Mouse (Mus musculus): ENCODE data around the gene Fn1. TPM values are rescaled to one million over a fixed set of nuclear protein-coding genes. Genes with fewer than 3 reads are reported as not detected.

The Fn1 gene
- total RNA-seq (2022): 10 to 100 TPM; 18.4 to 36.6 (median 23.6) TPM

DNA sequence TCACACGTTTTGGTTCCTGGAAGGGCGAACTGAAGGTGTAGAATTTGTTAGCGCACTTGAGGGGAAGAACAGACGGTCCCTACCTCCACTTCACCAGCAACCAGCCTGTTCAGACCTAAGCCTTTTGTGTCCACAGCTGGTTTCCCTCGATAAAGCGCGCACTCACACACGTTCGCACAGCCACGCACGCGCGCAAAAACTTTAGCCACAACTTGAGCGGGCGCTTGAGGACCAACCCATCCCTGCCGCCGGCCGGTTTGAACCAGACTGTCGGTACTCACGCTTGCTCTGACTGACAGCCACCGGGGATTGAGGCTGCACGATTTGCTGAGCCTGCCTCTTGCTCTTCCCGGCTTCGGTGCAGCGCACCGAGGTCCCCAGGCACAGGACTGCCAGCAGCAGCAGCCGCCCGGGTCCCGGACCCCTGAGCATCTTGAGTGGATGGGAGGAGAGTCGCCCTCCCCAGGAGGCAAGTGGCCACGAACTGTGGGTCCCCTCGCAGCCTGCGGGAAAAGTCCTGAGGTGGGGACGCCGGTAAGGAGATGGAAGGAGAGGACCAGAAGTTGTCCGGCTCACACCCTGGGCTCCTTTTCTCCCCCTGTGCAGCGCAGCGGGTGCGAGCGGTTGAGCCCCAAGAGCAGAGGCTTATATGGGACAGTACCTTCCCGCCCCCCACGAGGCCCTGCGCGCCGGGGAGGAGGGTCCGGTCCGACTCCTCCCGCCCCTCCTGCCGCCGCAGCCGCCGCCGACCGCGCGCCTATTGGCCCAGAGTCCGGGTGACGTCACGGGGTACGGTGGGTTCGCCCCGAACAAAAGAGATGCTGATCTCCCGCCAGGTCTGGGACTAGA is at the start of gene Fn1:
Gene Fn1, minus strand, starts transcription at position 650 of the 849 bp plus-strand sequence.
- DNase-seq (ENCODE audit: low spot score in 2 of 2): peak; percentile 69 to 77

DNA sequence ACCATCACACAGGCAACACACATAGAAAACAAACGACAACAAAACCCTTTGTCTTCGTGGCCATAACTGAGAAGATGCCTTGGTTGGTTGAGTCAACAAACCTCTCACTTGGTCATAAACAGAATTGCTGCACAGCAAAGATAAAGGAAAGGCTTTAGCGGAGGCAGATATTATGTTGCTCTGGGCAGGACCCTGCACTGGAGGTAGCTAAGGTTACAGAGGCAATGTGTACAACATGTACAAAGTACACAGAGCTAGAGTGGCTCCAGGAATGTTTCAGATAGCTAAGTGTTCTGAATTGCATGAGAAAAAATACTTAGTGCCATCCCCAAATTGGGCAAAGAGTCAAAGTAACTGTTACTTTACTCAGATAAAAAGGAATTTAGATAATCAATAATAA is 43.1 kb upstream of the Fn1 start:
- no peak for DNase-seq (ENCODE audit: low spot score in 2 of 2)

DNA sequence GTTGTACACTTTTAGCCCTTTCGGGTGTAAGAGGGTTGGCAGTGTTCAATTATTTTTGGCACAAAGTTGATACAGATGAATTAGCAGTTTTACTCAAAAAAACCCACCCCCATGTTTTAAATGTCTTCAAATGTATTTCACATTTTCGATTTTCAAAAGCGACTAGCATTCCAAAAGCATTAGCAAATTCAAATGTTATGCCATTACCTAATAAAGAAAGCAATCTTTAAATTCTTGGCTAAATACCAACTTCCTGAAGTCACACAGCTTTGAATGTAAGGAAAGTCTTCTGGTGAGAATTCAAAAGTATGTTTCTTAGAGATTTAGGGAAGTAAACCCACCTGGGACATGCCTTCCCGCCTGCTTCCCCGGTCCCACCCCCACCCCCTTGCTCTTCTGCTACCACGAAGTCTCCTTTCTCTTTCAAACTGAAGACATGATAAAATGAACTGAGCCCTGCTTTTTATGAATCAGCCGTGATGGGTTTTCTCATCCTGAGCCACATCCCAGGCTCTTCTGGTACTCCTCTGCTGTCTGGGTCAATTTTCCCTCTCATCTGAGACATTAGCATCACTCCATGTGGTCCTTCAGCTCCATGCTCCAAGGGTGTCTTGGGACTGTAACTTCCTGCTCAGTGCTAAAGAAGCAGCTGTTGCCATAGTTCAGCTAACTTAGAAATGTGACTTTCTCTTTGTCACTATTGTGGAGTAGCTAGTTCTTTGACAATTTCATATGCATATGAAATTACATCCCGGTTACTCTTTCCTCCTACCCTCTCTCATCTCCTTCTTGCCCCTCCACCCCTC is 38.7 kb upstream of the Fn1 start:
- no peak for DNase-seq (ENCODE audit: low spot score in 2 of 2)

DNA sequence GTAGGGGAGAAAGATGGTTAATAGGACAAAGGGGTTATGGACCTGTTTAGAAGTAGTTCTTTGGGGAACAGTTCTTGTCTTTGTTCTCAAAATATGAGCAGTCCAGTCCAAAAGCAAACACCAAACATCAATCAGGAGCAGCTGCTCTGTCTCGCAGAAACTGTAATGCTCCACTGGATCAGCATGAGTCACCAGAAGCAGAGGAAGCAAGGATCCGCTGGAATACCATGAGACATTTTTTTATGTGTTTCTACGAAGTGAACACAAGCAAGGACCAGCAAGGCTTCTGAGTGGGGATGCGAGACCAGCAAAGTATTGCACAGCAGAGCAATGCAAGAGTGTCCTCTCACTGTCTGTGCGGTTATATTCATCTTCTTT is 35.9 kb upstream of the Fn1 start:
- no peak for DNase-seq (ENCODE audit: low spot score in 2 of 2)

DNA sequence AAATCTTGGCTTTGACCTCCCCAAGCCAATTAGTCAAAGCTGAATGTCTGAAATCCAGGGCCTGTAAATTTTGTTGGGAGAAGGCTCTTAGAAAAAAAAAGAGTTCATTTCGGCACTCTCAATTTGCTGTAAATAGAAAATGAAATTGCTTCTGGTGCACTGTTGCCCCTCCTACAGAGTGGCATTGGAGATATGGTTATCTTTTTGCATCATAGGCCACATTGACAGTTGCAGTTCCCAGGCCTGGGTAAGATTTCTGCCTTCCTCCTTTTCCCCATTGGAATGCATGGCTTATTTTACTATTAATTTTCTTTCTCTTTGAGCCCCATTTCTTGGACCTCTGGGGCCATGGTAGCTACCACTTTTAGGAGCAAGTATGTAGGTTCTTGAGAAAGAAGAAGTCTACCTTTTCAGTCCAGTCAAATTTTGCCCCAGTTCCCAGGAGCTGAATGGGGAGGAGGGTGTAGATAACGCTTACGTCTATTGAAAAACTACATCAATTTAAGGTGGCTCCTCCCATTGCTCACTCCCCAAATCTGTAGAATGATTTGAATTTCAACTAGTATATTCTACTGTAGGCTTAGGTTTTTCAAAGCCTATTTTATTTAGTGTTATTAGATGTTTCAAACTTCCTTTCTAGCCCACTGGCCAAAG is 35.4 kb upstream of the Fn1 start:
- DNase-seq (ENCODE audit: low spot score in 2 of 2): no peak

DNA sequence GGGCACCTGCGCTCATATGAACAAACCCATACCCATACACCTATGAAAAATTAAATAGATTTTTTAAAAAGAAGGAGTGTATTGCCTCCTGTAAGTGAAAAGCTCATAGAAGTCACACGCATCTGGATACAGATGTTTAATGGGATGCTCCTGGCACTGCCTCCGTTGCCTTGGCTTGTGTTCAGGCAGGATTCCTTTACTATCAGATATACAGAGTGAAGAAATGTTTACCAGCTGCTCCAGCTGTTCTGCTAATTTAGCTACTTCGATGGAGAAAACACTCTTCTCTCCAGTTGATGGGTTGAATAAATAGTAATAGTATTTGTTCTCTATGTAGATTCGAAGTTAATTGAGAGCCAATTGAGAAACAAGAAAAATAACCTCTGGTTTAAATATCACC is 33.8 kb upstream of the Fn1 start:
- no peak for DNase-seq (ENCODE audit: low spot score in 2 of 2)

DNA sequence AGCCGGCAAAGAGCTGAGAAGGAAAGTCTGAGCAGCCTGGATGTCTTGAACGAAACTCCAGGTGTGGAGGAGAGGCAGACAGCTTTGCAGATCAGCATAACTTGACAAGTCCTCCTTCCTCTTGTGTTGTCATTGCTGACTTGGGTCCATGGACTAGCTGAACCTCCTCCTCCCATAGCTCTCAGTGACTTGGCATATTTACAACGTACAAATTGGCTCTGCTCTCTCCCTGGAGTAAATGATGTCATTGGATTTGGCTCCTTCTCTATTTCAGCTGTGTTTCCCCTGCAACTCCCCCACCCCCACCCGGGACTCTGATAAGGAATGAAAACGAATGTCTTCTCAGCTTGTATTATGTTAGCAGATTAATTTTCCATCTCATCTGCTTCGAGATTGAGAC is 30.7 kb upstream of the Fn1 start:
- DNase-seq (ENCODE audit: low spot score in 2 of 2): peak; percentile 11 to 20

DNA sequence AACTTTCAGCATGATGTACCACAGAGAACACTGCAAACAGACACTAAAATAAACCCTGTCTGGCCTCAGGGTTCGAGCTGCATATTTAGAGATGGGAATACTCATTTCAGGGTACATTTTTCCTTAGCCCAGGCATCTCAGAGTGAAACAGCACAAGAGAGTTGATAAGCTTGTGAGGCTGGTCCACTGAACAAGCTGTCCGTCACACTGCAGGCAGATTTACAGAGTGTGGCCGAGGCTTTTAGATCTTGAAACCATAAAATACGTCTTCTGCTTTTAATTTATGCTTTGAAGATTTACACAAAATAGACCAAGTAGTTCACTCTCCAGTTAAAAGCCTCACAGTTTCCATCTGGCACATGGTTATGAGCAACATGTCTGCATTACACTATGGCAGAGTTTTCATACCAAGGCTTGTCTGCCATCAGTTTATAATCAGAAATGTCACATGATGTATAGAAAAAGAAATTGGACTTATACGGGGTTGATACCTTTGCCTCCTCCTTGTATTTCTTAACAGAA is 29.3 kb upstream of the Fn1 start:
- DNase-seq (ENCODE audit: low spot score in 2 of 2): no peak

DNA sequence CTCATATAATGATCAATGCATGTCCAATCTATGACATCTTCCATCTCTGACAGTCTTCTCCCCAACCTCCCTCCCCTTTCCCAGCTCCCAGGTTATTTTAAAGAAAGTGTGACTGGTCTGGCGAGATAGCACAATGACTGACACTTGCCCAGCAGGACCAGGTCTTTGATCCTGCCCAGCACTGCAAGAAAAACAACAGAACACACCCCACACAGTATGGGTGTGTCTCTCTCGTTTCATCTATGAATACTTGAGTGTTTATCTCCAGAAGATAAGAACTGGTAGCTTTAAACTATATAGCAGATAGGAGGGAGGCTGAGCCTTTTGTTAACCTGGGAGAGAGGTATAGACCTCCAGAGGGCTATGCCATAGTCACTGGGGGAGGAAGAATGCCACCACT is 28.3 kb upstream of the Fn1 start:
- DNase-seq (ENCODE audit: low spot score in 2 of 2): no peak

DNA sequence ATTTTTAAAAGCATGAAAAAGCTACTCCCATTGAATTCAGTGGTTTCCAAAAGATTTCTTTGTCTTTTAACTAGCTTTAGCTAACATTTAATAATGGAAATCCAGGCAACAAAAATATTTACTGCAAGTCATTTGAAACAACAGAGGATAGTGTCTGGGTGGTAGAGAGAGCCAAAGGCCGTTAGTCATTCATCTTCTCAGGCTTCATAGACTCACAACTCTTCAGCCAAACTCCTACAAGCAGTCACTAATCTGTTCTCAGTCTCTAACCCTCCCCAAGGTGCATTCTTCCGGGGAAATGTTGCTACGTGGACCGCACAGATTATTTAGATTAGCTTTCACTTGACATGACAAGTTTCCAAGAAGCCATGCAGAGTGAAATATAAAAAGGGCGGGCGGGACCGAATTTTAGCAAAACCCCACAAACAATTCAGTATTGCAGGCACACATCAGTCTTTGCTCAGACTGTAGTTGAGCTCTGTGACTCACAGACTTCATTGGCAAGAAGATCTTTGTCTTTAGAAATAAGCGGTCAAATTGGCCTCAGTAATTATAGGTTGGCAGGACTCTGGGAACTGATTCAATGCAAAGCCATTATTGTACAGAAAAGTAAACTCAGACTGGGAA is 27.2 kb upstream of the Fn1 start:
- no peak for DNase-seq (ENCODE audit: low spot score in 2 of 2)

DNA sequence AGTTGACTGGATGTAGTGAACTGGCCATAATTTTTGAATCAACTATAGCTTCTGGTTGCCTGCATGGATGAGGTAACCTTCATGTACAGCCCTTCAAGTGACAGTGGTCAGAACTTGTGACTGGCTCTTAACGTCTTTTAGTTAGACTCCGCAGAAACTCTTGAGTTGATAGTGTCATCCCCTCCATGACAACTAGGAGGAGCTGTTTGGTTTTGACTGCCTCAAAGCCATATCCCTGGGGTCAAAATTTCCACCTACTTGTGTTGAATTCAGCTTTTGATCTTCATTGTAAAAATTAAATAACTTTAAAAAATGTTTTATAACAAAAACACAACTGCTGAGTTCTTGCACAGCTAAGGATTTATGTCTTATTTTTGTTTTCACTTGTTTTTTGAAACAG is 22.4 kb upstream of the Fn1 start:
- no peak for DNase-seq (ENCODE audit: low spot score in 2 of 2)

DNA sequence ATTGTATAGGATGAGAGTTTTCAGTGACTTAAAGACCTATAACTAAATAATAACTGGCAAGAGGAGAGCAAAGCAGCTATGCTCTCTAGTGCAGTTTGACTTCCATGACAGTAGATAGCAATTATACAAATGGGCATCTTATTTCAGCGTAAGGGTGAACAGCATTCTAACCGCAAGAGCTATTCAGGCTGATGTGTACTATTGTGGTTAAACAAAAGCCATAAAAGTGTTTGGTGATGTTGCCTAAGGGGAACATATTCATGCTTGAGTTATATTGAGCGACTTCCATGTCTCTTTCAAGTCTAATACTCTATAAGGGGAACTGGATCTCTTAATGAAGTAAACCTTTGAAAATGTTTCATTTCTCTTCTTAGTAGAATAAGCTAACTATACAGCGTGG is 21.3 kb upstream of the Fn1 start:
- no peak for DNase-seq (ENCODE audit: low spot score in 2 of 2)

DNA sequence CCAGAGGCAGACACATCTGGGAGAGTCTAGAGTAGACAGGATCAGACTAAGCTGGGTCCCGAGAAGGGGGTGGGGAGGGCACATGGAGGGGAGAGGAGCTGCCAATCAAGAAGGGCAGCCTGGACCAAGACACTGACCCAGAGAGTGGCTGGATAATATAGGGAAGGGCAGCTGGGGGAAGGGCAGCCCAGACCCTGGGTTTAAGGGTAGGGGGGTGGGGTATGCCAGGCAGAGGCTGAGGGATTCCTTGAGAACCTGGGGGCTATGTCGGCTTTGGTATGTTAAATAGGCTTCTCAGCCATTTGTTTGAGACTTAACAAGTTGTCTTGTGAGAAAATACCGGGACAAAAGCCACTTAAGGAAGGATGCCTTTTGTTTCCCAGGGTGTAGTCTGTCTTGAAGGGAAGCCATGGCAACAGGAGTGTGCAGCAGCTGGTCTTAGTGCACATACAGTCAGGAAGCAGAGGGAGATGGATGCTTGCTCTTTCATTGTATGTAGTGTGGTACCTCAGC is 20.5 kb upstream of the Fn1 start:
- no peak for DNase-seq (ENCODE audit: low spot score in 2 of 2)

DNA sequence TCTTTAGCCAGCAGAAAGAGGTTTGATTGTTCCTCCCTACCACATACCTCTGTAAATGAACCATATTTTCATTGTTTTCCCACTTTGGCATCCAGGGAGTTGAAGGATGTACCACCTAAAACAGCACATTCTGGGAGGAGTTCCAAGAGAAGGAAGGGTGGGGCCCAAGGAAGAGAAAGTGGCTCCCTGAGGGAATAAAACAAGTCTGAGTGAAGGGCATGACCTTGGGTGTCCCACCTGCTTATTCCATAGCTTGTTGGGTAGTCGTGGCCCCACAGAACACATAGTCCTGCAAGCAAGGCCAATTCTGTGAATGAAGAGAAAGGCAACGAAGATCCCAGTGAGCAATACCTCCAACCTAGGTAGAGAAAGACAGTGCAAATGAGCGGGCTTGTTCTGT is 19.3 kb upstream of the Fn1 start:
- no peak for DNase-seq (ENCODE audit: low spot score in 2 of 2)

DNA sequence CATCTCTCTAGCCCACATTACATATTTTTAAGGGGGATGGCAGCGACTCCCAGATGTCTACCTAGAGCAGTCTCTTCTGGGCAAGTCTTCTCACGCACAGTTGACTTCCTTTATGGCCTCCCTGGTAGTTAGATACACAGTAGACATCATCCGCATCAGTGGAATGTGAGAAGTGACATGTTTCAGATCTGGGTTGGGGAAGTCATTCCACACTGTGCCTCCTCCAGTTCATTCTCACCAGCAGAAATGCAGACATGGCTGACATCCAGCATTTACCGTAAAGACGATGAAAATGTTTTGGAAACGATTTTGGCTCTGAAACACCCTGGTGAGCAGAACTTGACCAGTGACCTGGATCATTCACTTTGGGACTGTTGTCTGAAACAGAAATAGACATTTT is 10.2 kb upstream of the Fn1 start:
- DNase-seq (ENCODE audit: low spot score in 2 of 2): no peak

DNA sequence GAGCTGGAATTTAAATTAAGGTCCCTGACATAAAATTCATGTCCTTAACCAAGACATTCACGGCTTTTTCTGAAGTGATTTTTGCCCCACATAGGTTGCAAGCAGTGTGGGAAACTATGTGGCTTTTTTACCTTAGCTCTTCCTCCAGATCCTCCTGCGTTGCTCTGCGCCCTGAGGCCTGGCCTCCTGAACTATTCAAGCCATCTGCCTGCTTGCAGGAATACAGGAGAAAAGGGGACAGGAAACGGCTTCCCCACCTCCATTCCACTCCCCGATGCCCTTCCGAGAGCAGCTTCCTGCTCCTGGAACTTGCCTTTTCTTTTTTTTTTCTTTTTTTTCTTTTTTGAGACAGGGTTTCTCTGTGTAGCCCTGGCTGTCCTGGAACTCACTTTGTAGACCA is 5.6 kb upstream of the Fn1 start:
- DNase-seq (ENCODE audit: low spot score in 2 of 2): no peak

DNA sequence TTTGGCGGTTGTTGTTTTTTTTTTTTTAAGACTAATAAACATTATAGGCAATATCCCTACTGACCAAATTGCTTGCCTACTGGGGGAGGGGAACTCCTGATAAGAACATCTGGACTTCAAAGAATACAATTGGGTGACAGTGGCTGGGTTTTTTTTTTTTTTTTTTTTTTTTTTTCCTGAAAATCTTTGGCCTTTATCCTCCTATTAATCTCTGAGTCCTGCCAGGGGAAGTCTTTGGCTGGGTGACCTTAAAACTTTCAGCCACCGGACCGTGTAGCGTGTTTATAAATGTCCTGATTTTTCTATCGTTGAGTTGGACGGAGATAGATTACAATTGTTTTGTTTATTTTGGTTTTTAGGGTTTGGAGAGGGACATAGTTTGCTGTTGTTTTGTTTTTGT is 3.3 kb upstream of the Fn1 start:
- DNase-seq (ENCODE audit: low spot score in 2 of 2): no peak

DNA sequence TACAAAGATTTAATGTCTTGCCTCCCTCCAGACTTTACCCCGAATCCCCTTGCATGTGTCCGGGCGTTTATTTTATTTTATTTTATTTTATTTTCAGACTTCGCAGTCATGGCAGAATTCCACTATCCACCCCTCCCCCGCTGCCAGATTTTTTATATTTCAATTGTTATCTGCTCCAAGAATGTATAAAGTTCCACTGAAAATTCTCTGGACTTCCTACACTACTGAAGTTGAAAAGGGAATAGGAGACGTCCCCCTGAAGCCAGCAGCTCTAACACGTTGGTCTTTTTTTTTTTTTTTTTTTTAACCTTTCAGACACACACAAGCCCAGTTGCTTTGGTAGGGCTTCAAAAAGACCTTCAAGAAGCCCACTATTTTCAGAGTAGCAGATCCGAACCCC is 1.2 kb upstream of the Fn1 start:
- no peak for DNase-seq (ENCODE audit: low spot score in 2 of 2)

DNA sequence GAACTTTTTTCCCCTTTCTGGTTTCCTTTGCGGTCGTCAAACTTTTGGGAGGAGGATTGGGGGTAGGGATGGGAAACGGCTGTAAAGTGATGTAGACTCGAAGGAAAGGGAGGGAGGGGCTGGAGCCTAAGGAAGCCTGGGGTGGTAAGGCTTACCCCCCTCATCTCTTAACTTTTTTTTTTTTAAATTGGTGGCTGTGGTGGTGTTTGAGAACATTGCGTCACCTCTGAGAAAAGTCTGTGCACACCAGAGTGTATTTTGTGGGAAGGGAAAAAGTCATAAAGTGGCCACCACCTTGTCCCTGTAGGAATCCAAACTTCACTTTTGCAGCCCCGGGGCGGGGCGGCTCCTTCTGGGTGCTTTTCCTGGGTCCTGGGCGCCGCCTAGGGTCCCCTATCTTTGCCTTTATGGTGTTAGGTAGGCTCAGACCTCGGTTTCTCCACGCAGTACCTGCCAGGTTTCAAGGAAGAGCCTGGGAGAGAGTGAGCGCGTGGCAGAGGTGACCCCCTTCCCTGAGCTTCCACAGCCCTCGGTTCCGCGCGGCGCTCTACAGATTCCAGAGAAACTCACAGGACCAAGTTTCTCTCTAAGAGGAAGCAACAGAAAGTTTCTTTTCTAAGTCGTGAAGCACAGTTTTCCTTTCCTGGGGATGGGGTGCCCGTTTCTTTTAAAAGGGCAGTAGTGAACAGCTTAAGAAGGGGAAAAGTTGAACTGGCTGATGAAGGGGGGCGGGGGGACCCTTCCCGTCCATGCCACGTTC is 580 bp upstream of the Fn1 start:
- peak in 1 of 2 experiments; percentile 10 for DNase-seq (ENCODE audit: low spot score in 2 of 2)

DNA sequence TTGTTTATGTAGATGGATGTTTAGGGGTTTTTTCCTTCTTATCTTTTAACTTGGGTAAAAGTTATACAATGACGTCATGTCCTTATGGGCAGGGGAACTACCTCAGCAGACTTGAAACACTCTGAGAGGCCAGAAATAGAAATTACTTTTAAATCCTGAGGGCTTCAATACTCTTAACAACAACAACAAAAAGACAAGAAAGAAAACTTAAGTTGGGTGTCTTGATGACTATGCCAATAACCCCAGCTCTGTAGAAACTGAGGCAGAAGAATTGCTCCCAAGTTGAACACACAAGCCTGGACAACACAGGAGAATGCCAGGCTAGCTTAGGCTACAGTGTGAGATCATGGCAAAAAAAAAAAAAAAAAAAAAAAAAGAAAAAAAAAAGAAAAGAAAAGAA is 1.2 kb downstream of the Fn1 start:
- DNase-seq (ENCODE audit: low spot score in 2 of 2): no peak

DNA sequence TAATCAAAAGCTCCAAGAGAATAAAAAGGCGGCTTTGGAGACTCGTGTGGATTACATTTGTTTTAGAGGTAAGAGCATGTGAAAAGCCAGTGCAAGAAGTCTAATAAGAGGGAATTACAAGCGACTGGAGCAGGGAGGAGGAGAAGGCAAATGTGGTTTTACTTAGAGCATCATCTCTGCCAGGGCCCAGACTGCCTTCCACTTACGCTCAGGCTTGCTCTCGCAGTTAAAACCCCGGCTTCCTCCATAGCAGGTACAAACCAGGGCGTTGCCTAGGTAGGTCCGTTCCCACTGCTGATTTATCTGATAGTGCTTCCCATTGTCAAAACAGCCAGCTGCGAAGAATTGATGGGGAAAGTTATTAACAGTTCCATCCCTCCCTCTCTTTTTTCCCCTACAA is 1.7 kb downstream of the Fn1 start:
- DNase-seq (ENCODE audit: low spot score in 2 of 2): no peak
